Comparison of ENCODE assay signal across 16 mouse cellular contexts in genomic region chr4:76735831-76736230, GRCm38 (mm10).
"Had no signal": no experiment of that assay in that cellular context is flagged by ENCODE, and none has a peak within 500 bp of the region (broad histone marks: within the 10 kb centered on the region; RNA-seq: fewer than 3 reads in every experiment).

No protein-coding gene starts in this region.

- H3K9ac ChIP-seq: neural tube, embryonic 13.5 days; neural tube, embryonic 15.5 days; stomach, embryonic 15.5 days had no signal

- H3K4me2 ChIP-seq: neural tube, embryonic 13.5 days; neural tube, embryonic 15.5 days; stomach, embryonic 15.5 days had no signal

- H3K27me3 ChIP-seq: neural tube, embryonic 13.5 days; neural tube, embryonic 15.5 days; stomach, embryonic 15.5 days had no signal

- H3K9me3 ChIP-seq: neural tube, embryonic 13.5 days; neural tube, embryonic 15.5 days; stomach, embryonic 15.5 days had no signal

- H3K27ac ChIP-seq: neural tube, embryonic 13.5 days; neural tube, embryonic 15.5 days; stomach, embryonic 15.5 days; stomach, postnatal 0 days had no signal

- H3K4me3 ChIP-seq: neural tube, embryonic 13.5 days; neural tube, embryonic 15.5 days; stomach, embryonic 15.5 days had no signal

- DNase-seq: retina, postnatal 1 day; right cerebral cortex, adult 18-20 months; right cerebral cortex, postnatal 14 days; right cerebral cortex, postnatal 25 days; right cerebral cortex, postnatal 4 days; spleen, adult 18-20 months; thymus, adult 18-20 months; thymus, adult 2 months; thymus, postnatal 14 days; thymus, postnatal 25 days; thymus, postnatal 36 days; thymus, postnatal 4 days had no signal

- H3K4me1 ChIP-seq: neural tube, embryonic 13.5 days; neural tube, embryonic 15.5 days; stomach, embryonic 15.5 days had no signal

- H3K36me3 ChIP-seq: neural tube, embryonic 13.5 days; neural tube, embryonic 15.5 days; stomach, embryonic 15.5 days had no signal
